Mouse (Mus musculus): ENCODE data around the gene P4ha1.
A peak's percentile ranks its signal among the peaks of the same experiment; 100 is the strongest.

Gene P4ha1

GRCm38 (mm10) chr10:59323100-59323487 is at the start of gene P4ha1:
Gene P4ha1 (plus strand): TSS chr10:59323296.
- DNase-seq: peak; percentile 100

- DNase-seq: no peak
Measured at GRCm38 (mm10) chr10:59275745-59276144, 47.4 kb upstream of the P4ha1 start.

GRCm38 (mm10) chr10:59277116-59277515 is 46.0 kb upstream of the P4ha1 start:
- DNase-seq: peak; percentile 60

- peak; percentile 72 for DNase-seq
Measured at GRCm38 (mm10) chr10:59277729-59278475, 45.2 kb upstream of the P4ha1 start.

- DNase-seq: peak; percentile 66
Measured at GRCm38 (mm10) chr10:59283164-59283563, 39.9 kb upstream of the P4ha1 start.

- peak; percentile 21 for DNase-seq
Measured at GRCm38 (mm10) chr10:59283749-59284148, 39.3 kb upstream of the P4ha1 start.

GRCm38 (mm10) chr10:59285530-59285929 is 37.6 kb upstream of the P4ha1 start:
- peak; percentile 87 for DNase-seq

- peak; percentile 70 for DNase-seq
Measured at GRCm38 (mm10) chr10:59287251-59287650, 35.8 kb upstream of the P4ha1 start.

- DNase-seq: no peak
Measured at GRCm38 (mm10) chr10:59287662-59288061, 35.4 kb upstream of the P4ha1 start.

GRCm38 (mm10) chr10:59289062-59289461 is 34.0 kb upstream of the P4ha1 start:
- no peak for DNase-seq

GRCm38 (mm10) chr10:59291536-59291935 is 31.6 kb upstream of the P4ha1 start:
- no peak for DNase-seq

GRCm38 (mm10) chr10:59292079-59292478 is 31.0 kb upstream of the P4ha1 start:
- DNase-seq: no peak

GRCm38 (mm10) chr10:59292558-59292957 is 30.5 kb upstream of the P4ha1 start:
- peak; percentile 95 for DNase-seq

- peak; percentile 96 for DNase-seq
Measured at GRCm38 (mm10) chr10:59295241-59295811, 27.8 kb upstream of the P4ha1 start.

GRCm38 (mm10) chr10:59296261-59296660 is 26.8 kb upstream of the P4ha1 start:
- DNase-seq: peak; percentile 95

GRCm38 (mm10) chr10:59302671-59303070 is 20.4 kb upstream of the P4ha1 start:
- DNase-seq: peak; percentile 91

- peak; percentile 86 for DNase-seq
Measured at GRCm38 (mm10) chr10:59308993-59309715, 13.9 kb upstream of the P4ha1 start.

GRCm38 (mm10) chr10:59310124-59310523 is 13.0 kb upstream of the P4ha1 start:
- DNase-seq: peak; percentile 87

GRCm38 (mm10) chr10:59310691-59311457 is 12.2 kb upstream of the P4ha1 start:
- DNase-seq: peak; percentile 96

GRCm38 (mm10) chr10:59311881-59312280 is 11.2 kb upstream of the P4ha1 start:
- peak; percentile 92 for DNase-seq

GRCm38 (mm10) chr10:59321112-59321511 is 2.0 kb upstream of the P4ha1 start:
- peak; percentile 64 for DNase-seq

GRCm38 (mm10) chr10:59322271-59322670 is 825 bp upstream of the P4ha1 start:
- DNase-seq: peak; percentile 76
